Mouse (Mus musculus) bone marrow, adult 2 months (tissue): ENCODE results near the gene Parva.

Source experiments
- CTCF ChIP-seq: fragments of 200-500 bp; IDR thresholded peaks from 2 replicates; pipeline ENCODE4 v1.5.1; 2011; ENCODE audit warnings: low read length, control low read depth; ENCODE audit not compliant: control insufficient read depth, insufficient read depth
- POLR2A ChIP-seq: fragments of 200-500 bp; IDR thresholded peaks from 2 replicates; pipeline ENCODE4 v1.6.1; 2011; ENCODE audit warnings: low read depth, mild to moderate bottlenecking, control low read depth, low read length, borderline replicate concordance; ENCODE audit not compliant: control insufficient read depth

GRCm38 (mm10) chr7:112509107-112509506, 81.8 kb downstream of the Parva start:
- TF ChIP-seq CTCF, result no peak
- no peak for TF ChIP-seq POLR2A
